Comparison of ENCODE assay signal across 8 mouse cellular contexts in the genomic region with DNA sequence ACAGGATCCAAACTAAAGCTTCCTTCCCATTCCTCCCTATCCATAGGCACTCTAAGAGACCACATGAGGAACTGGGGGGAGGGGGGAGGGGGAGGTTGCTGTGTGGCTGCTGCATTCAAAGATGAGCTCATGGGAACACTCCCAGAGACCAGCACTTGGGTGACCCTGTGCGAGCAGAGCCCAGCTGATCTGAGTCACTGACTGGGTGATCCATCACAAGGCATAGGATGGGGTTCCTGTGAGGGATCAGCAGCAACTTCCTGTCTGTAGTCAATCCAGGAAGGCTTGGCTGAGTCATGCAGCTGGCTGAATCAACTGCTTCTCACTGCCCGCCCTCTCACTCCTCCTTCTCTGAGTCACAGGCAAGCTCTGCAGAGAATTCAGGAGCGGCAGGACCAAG.
DNase-seq lines count a peak whose midpoint lies in the region; ATAC-seq and TF ChIP-seq lines count a peak whose summit lies in the region.

No protein-coding gene starts in this region.

- TF ChIP-seq CTCF in forebrain, postnatal 0 days (IDR thresholded peaks at IDR 0.05; ENCODE audit: low read depth): no peak

- no peak overlapping the region for H3K4me2 ChIP-seq in forebrain, postnatal 0 days (ENCODE audit: low read depth)
- H3K4me2 ChIP-seq in liver, embryonic 16.5 days (ENCODE audit: low read depth, low read length): no peak overlapping the region
- no peak overlapping the region for H3K4me2 ChIP-seq in neural tube, embryonic 15.5 days

- intact Hi-C loops in heart, postnatal 10 days (cut with DNase I): loop anchor here (2.0 kb wide), 1 partner anchor 71 kb away; no protein-coding TSS in a partner anchor

- H3K9me3 ChIP-seq in forebrain, postnatal 0 days (ENCODE audit: low read length): no peaks in the 10 kb centered on the region
- H3K9me3 ChIP-seq in liver, embryonic 16.5 days (replicated peaks; ENCODE audit: control insufficient read depth, low read length): no peaks in the 10 kb centered on the region
- H3K9me3 ChIP-seq in neural tube, embryonic 15.5 days (replicated peaks): no peaks in the 10 kb centered on the region

- DNase-seq in 3T3-L1 (ENCODE audit: low read depth, low spot score): peak; percentile 99
- DNase-seq in adrenal gland, adult 8-10 months: peak; percentile 95
- DNase-seq in forebrain, postnatal 0 days: peak; percentile 9
- DNase-seq in heart, postnatal 10 days: peak; percentile 83 to 87
- peak; percentile 47 for DNase-seq in large intestine, adult 2 months (ENCODE audit: low read depth, low spot score)
- peak; percentile 49 for DNase-seq in urinary bladder, adult 2 months (ENCODE audit: low spot score)

- H3K27ac ChIP-seq in forebrain, postnatal 0 days (ENCODE audit: low read depth, low read length): no peak overlapping the region
- H3K27ac ChIP-seq in liver, embryonic 16.5 days (ENCODE audit: low read length): no peak overlapping the region; the same call in 1 of the 2 replicates
- H3K27ac ChIP-seq in neural tube, embryonic 15.5 days (replicated peaks): no peak overlapping the region

- peak; percentile 72 for ATAC-seq in forebrain, postnatal 0 days
- peak; percentile 70 for ATAC-seq in liver, embryonic 16.5 days (ENCODE audit: low read depth)
- ATAC-seq in neural tube, embryonic 15.5 days (ENCODE audit: low FRiP score): peak; percentile 35

- no peaks in the 10 kb centered on the region for H3K36me3 ChIP-seq in forebrain, postnatal 0 days (ENCODE audit: insufficient read depth)
- H3K36me3 ChIP-seq in liver, embryonic 16.5 days (ENCODE audit: control insufficient read depth, insufficient read depth): no peaks in the 10 kb centered on the region
- H3K36me3 ChIP-seq in neural tube, embryonic 15.5 days: no peaks in the 10 kb centered on the region

- H3K4me1 ChIP-seq in forebrain, postnatal 0 days (ENCODE audit: insufficient read depth): no peaks in the 10 kb centered on the region
- peaks cover 9% of the 10 kb centered on the region for H3K4me1 ChIP-seq in liver, embryonic 16.5 days (ENCODE audit: control insufficient read depth, low read depth, low read length)
- 0 out of 2 replicates have a peak, but pooled peaks cover 4% of the 10 kb centered on the region for H3K4me1 ChIP-seq in neural tube, embryonic 15.5 days

- H3K9ac ChIP-seq in forebrain, postnatal 0 days: no peak overlapping the region
- H3K9ac ChIP-seq in liver, embryonic 16.5 days (ENCODE audit: low read depth, low read length): no peak overlapping the region
- no peak overlapping the region for H3K9ac ChIP-seq in neural tube, embryonic 15.5 days (replicated peaks)

- H3K27me3 ChIP-seq in forebrain, postnatal 0 days (ENCODE audit: insufficient read depth, low read length): no peaks in the 10 kb centered on the region
- no peaks in the 10 kb centered on the region for H3K27me3 ChIP-seq in liver, embryonic 16.5 days (ENCODE audit: control insufficient read depth, insufficient read depth, low read depth, low read length)
- no peaks in the 10 kb centered on the region for H3K27me3 ChIP-seq in neural tube, embryonic 15.5 days (replicated peaks)

- whole genome bisulfite sequencing in forebrain, postnatal 0 days: 41% methylated on average over 3 of the region's 3 CpGs
- WGBS in large intestine, adult 2 months: 13% methylated on average over 3 of the region's 3 CpGs
- 14% methylated on average over 3 of the region's 3 CpGs for WGBS in liver, embryonic 16.5 days (ENCODE audit: insufficient replicate concordance)
- 50% methylated on average over 3 of the region's 3 CpGs for WGBS in neural tube, embryonic 15.5 days

- no peak overlapping the region for H3K4me3 ChIP-seq in forebrain, postnatal 0 days (ENCODE audit: low read depth, low read length)
- H3K4me3 ChIP-seq in liver, embryonic 16.5 days (ENCODE audit: low read depth, low read length): no peak overlapping the region
- H3K4me3 ChIP-seq in neural tube, embryonic 15.5 days (replicated peaks): no peak overlapping the region

Comparison
In these comparisons a context has a peak if more than half of its experiments do, and no peak if none do; other contexts are left out.
1. DNase-seq: peak in every context shown above with its lines; median percentile 99 in 3T3-L1; 95 in adrenal gland, adult 8-10 months; 85 in heart, postnatal 10 days; 49 in urinary bladder, adult 2 months; 47 in large intestine, adult 2 months; 9 in forebrain, postnatal 0 days.